Mouse (Mus musculus): ENCODE measurements around the gene Oma1.

The Oma1 gene

GRCm38 (mm10) chr4:103313587-103314525 lies at the start of gene Oma1:
Gene Oma1, plus strand, starts transcription at chr4:103313812.
- peak; percentile 93 for DNase-seq (ENCODE audit: low read depth, low spot score)

- no peak for DNase-seq (ENCODE audit: low read depth, low spot score)
These were observed 49.7 kb upstream of the Oma1 start for GRCm38 (mm10) chr4:103263812-103264396.

GRCm38 (mm10) chr4:103265166-103265565 lies 48.4 kb upstream of the Oma1 start:
- DNase-seq (ENCODE audit: low read depth, low spot score): no peak

- DNase-seq (ENCODE audit: low read depth, low spot score): no peak
These were observed 44.3 kb upstream of the Oma1 start for GRCm38 (mm10) chr4:103269336-103269735.

GRCm38 (mm10) chr4:103273021-103273420 lies 40.6 kb upstream of the Oma1 start:
- no peak for DNase-seq (ENCODE audit: low read depth, low spot score)

GRCm38 (mm10) chr4:103288342-103288741 lies 25.3 kb upstream of the Oma1 start:
- DNase-seq (ENCODE audit: low read depth, low spot score): peak; percentile 75

GRCm38 (mm10) chr4:103290763-103291162 lies 22.8 kb upstream of the Oma1 start, which contains the start of gene 4921539E11Rik:
Gene 4921539E11Rik, minus strand, starts transcription at chr4:103290863.
- no peak for DNase-seq (ENCODE audit: low read depth, low spot score)

- DNase-seq (ENCODE audit: low read depth, low spot score): no peak
These were observed 14.3 kb upstream of the Oma1 start for GRCm38 (mm10) chr4:103299342-103299741.

GRCm38 (mm10) chr4:103303851-103304250 lies 9.8 kb upstream of the Oma1 start:
- no peak for DNase-seq (ENCODE audit: low read depth, low spot score)

- peak; percentile 39 for DNase-seq (ENCODE audit: low read depth, low spot score)
These were observed 906 bp downstream of the Oma1 start for GRCm38 (mm10) chr4:103314526-103314910.

GRCm38 (mm10) chr4:103315861-103316260 lies 2.2 kb downstream of the Oma1 start:
- DNase-seq (ENCODE audit: low read depth, low spot score): no peak

GRCm38 (mm10) chr4:103321461-103321860 lies 7.8 kb downstream of the Oma1 start:
- no peak for DNase-seq (ENCODE audit: low read depth, low spot score)

GRCm38 (mm10) chr4:103324688-103325451 lies 11.3 kb downstream of the Oma1 start:
- DNase-seq (ENCODE audit: low read depth, low spot score): no peak

GRCm38 (mm10) chr4:103326994-103327393 lies 13.4 kb downstream of the Oma1 start:
- DNase-seq (ENCODE audit: low read depth, low spot score): no peak

- no peak for DNase-seq (ENCODE audit: low read depth, low spot score)
These were observed 15.7 kb downstream of the Oma1 start for GRCm38 (mm10) chr4:103329348-103329747.

GRCm38 (mm10) chr4:103335134-103335533 lies 21.5 kb downstream of the Oma1 start:
- DNase-seq (ENCODE audit: low read depth, low spot score): no peak

- no peak for DNase-seq (ENCODE audit: low read depth, low spot score)
These were observed 27.1 kb downstream of the Oma1 start for GRCm38 (mm10) chr4:103340726-103341125.

- DNase-seq (ENCODE audit: low read depth, low spot score): no peak
These were observed 28.0 kb downstream of the Oma1 start for GRCm38 (mm10) chr4:103341620-103342019.

GRCm38 (mm10) chr4:103346058-103346457 lies 32.4 kb downstream of the Oma1 start:
- DNase-seq (ENCODE audit: low read depth, low spot score): peak; percentile 40

- DNase-seq (ENCODE audit: low read depth, low spot score): no peak
These were observed 33.2 kb downstream of the Oma1 start for GRCm38 (mm10) chr4:103346849-103347248.

GRCm38 (mm10) chr4:103349219-103349618 lies 35.6 kb downstream of the Oma1 start:
- no peak for DNase-seq (ENCODE audit: low read depth, low spot score)

GRCm38 (mm10) chr4:103352926-103353325 lies 39.3 kb downstream of the Oma1 start:
- no peak for DNase-seq (ENCODE audit: low read depth, low spot score)
